Mouse (Mus musculus): ENCODE measurements around the gene Lpar1.

The Lpar1 gene

GRCm38 (mm10) chr4:58547725-58548124, 6.0 kb downstream of the Lpar1 start:
- in situ Hi-C loops (cut with MboI; ENCODE audit: unreplicated experiment in 2 of 2) = loop anchor here in 1 of 2 experiments (25.0 kb wide), 1 partner anchor 460 kb away; no protein-coding TSS in a partner anchor

GRCm38 (mm10) chr4:58547273-58547565, 6.5 kb downstream of the Lpar1 start:
- in situ Hi-C loops (cut with MboI; ENCODE audit: unreplicated experiment in 2 of 2) = loop anchor here in 1 of 2 experiments (25.0 kb wide), 1 partner anchor 460 kb away; no protein-coding TSS in a partner anchor

GRCm38 (mm10) chr4:58546441-58547272, 7.0 kb downstream of the Lpar1 start:
- in situ Hi-C loops (cut with MboI; ENCODE audit: unreplicated experiment in 2 of 2) = loop anchor here in 1 of 2 experiments (25.0 kb wide), 1 partner anchor 459 kb away; no protein-coding TSS in a partner anchor

DNA sequence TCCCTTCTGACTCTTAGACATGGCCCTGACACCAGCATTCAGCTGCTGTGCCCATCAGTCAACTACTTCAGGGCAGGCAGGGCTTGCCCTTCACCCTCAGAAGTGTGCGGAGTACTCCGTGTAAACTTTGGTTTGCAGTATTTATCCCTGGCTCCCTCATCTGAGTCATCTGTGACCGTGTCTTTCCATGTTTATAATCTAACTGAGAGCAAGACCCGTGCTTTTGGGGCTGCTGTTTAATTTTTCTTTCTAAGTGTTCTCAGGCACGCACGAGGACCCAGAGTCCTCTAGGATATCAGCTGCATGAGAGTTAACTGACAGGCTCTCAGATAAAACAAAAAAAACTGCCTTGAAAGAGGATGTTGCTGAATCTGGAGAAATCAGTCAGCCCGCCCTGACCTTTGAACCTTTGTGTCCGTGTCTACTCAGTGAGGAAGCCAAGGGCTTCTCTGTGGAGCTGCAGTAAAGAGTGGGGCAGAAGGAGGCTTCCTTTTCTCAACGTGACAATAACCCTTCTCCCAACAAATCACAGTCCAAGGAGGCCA, 7.7 kb downstream of the Lpar1 start:
- in situ Hi-C loops (cut with MboI; ENCODE audit: unreplicated experiment in 2 of 2) = loop anchor here in 1 of 2 experiments (25.0 kb wide), 1 partner anchor 459 kb away; no protein-coding TSS in a partner anchor

DNA sequence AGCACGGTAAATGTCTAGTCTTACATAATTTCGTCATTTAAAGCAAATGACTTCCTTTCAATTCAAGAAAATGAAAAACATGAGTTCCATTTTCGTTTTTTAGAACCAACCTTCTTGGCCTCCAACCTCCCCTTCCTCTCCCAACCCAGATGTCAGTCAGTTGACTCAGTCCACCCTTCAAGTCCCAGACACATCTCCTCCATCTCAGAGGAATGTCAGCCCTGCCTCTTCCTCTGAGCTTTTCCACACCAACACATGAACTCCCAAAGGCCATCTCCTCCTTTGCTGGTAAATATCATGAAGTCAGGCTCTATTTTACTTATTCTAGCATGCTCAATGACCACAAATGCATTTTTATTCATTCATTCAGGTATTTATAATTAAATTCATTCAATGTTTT, 10.5 kb downstream of the Lpar1 start:
- in situ Hi-C loops (cut with MboI; ENCODE audit: unreplicated experiment in 2 of 2) = loop anchor here in 1 of 2 experiments (25.0 kb wide), 1 partner anchor 456 kb away; no protein-coding TSS in a partner anchor

DNA sequence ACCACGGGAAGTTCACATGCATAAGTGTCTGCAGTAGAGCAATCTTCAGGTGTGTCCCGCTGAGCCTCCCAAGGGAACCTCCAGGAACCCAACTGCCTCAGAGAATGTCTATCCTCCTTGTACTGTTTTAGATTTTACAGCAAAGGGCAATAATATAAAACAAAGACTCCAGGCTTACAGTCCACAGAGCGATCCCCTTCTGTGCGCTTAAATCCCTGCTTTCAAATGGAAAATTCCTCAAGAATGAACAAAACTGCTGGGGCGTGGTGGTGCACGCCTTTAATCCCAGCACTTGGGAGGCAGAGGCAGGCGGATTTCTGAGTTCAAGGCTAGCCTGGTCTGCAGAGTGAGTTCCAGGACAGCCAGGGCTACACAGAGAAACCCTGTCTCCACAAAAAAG, 11.0 kb downstream of the Lpar1 start:
- in situ Hi-C loops (cut with MboI; ENCODE audit: unreplicated experiment in 2 of 2) = loop anchor here in 1 of 2 experiments (25.0 kb wide), 1 partner anchor 455 kb away; no protein-coding TSS in a partner anchor

DNA sequence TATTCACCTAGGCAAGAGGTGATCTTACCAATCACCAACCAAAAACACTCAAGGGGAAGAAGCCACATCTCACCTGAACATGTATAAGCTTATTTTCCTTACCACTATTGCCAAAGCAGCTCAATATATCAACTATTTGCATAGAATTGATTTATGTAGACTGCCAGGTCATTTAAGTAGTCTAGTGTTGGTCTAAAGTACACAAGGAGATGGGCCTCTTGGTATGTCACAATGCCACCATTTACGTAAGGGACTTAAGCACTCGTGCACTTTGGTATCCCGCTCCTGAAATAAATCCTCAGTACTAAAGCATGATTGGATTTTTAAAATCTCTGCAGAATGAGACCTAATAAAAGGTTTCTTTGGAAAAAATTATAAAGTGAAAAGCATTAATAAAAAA, 12.9 kb downstream of the Lpar1 start:
- in situ Hi-C loops (cut with MboI; ENCODE audit: unreplicated experiment in 2 of 2) = loop anchor here in 1 of 2 experiments (25.0 kb wide), 1 partner anchor 454 kb away; no protein-coding TSS in a partner anchor

DNA sequence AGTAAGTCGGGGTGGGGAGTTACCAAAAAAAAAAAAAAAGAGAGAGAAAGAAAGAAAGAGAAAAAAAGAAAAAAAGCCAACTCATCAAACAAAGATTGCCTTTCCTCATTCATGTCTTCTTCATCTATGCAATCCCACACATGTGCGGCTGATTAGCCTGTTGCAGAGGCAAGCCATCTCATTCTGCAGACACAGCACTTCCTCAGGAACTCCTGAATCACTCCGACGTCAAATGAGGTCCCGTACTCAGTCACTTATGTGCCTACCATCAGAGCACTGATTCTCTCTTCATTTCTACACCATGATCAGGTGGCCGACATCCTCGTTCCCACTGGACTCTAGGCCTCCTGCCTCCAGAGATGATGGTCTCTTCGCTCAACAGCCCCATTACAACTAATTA, 13.3 kb downstream of the Lpar1 start:
- in situ Hi-C loops (cut with MboI; ENCODE audit: unreplicated experiment in 2 of 2) = loop anchor here in 1 of 2 experiments (25.0 kb wide), 1 partner anchor 453 kb away; no protein-coding TSS in a partner anchor

DNA sequence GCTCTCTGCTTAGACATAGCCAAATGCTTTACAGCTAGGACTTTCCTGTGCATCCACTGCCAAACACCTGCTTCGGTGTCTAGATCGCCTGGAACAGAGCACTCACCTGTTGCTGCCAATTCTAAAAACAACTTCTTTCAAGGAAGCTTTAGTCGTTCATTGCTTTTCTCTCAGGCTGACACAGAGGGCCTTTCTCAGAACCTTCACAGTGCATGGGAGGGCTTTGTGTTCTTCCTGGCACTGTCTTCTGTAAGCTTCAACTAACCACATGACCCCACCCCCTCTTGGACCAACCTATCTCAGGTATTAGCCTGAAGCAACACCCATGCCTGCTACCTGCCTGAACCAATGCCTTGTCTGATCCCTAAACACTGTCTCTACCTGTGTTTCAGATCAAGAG, 15.0 kb downstream of the Lpar1 start:
- in situ Hi-C loops (cut with MboI; ENCODE audit: unreplicated experiment in 2 of 2) = loop anchor here (10.0 to 25.0 kb wide), 2 partner anchors 114 to 451 kb away; no protein-coding TSS in a partner anchor

DNA sequence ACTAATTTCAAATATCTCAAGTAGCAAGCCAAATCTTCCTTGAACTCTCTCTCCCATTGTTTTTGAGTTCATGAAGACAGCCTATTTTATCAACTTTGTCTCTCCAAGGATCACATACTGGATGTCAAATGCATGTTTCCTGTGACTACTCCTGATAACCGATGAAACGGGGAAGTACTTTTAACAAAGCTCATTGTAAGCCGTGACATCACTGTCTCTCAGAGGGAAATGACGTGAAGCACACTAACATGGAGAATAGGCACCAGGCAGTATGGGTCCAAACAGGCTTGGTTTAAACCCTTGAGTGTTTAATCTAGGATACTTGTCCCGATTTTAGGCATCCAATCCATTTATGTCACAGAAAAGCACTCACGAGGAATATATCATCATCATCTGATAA, 17.9 kb downstream of the Lpar1 start:
- in situ Hi-C loops (cut with MboI; ENCODE audit: unreplicated experiment in 2 of 2) = loop anchor here (10.0 to 25.0 kb wide), 2 partner anchors 111 to 448 kb away; no protein-coding TSS in a partner anchor

GRCm38 (mm10) chr4:58534726-58535350, 18.9 kb downstream of the Lpar1 start:
- in situ Hi-C loops (cut with MboI; ENCODE audit: unreplicated experiment in 2 of 2) = loop anchor here (10.0 to 25.0 kb wide), 2 partner anchors 110 to 448 kb away; no protein-coding TSS in a partner anchor

- in situ Hi-C loops (cut with MboI; ENCODE audit: unreplicated experiment in 2 of 2) = loop anchor here (10.0 to 25.0 kb wide), 2 partner anchors 109 to 447 kb away; no protein-coding TSS in a partner anchor
Measured at GRCm38 (mm10) chr4:58534141-58534571, 19.5 kb downstream of the Lpar1 start.

- in situ Hi-C loops (cut with MboI; ENCODE audit: unreplicated experiment in 2 of 2) = loop anchor here (10.0 to 25.0 kb wide), 2 partner anchors 109 to 446 kb away; no protein-coding TSS in a partner anchor
Measured at GRCm38 (mm10) chr4:58533519-58533918, 20.2 kb downstream of the Lpar1 start.

DNA sequence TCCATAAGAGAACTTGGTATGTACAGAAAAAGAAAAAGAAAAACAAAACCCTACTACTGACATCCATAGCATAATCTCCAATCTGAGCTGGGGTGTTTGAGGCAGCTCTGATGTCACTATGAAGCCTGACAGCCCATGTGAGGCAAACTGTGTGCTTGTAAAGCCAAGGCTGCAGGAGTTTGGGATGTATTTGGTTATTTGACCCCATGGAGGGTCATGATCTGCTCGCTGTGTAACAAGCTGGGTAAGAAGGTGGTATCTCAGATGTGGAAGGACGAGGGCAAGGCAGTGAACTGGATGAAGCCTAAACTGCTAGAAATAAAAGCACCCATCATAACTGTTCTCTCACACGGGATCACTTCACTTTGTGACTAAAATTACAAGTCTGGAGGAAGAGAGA, 21.4 kb downstream of the Lpar1 start:
- in situ Hi-C loops (cut with MboI; ENCODE audit: unreplicated experiment in 2 of 2) = loop anchor here (10.0 to 25.0 kb wide), 2 partner anchors 108 to 445 kb away; no protein-coding TSS in a partner anchor

- in situ Hi-C loops (cut with MboI; ENCODE audit: unreplicated experiment in 2 of 2) = loop anchor here (10.0 to 25.0 kb wide), 2 partner anchors 106 to 443 kb away; no protein-coding TSS in a partner anchor
Measured at GRCm38 (mm10) chr4:58530706-58531105, 23.0 kb downstream of the Lpar1 start.

DNA sequence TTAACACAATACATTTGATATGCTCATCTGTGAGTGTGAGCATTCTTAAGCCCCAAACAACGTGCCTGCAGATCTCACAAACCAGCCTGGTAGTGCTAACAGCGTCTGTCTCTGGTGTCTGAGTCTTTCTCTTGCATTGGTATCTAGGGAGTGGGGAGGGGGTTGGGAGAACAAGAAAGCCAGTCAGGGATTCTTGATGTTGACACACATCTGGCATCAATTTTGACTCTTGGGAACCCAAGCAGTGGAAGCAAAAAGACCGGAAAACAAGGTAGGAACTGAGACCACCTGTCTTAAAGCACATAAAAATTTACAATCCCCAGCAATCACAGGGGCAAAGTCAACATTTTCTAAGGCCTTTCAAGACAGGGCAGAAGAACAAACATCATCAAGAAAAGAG, 23.4 kb downstream of the Lpar1 start:
- in situ Hi-C loops (cut with MboI; ENCODE audit: unreplicated experiment in 2 of 2) = loop anchor here (10.0 to 25.0 kb wide), 2 partner anchors 105 to 443 kb away; no protein-coding TSS in a partner anchor

GRCm38 (mm10) chr4:58527852-58528251, 25.8 kb downstream of the Lpar1 start:
- in situ Hi-C loops (cut with MboI; ENCODE audit: unreplicated experiment in 2 of 2) = loop anchor here in 1 of 2 experiments (10.0 to 25.0 kb wide), 2 partner anchors 253 to 441 kb away; no protein-coding TSS in a partner anchor

DNA sequence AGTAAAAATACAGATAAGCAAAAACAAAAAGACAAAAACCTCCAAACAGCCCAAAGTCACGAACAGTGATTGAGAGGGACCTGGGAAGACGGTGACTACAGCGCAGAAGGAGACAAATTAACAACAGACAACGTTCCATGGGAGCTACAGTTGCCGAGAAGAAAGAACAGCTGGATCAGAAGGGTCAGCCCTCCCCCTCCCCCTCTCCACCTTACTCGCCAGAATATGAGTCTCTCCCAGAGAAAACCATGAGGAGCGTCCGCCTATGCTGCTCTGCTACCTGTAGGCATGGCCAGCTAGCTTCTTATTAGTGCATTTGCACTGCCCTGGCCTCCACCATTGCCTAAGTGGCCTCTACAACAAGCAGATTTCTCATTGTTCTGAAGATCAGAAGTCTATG, 32.6 kb downstream of the Lpar1 start:
- in situ Hi-C loops (cut with MboI; ENCODE audit: unreplicated experiment in 2 of 2) = loop anchor here in 1 of 2 experiments (10.0 to 25.0 kb wide), 2 partner anchors 246 to 884 kb away; no protein-coding TSS in a partner anchor

DNA sequence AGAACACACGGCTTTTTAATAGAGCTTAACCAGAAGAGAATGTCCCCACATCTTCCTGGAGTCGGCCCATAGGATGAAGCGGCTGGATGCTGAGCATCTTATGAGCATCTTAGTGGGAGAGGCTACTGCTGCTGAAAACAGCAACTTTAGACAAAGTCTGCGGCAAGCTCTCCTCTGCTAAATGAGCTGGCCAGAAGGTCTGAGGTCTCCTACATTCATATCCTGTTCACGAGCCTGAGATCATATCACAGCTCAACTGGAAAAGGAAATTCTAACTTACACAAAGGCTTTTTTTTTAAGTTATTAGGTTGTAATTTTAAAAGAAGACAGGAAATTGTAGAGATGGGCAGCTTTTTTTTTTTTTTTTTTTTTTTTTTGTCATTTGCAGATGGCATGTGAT, 33.2 kb downstream of the Lpar1 start:
- in situ Hi-C loops (cut with MboI; ENCODE audit: unreplicated experiment in 2 of 2) = loop anchor here in 1 of 2 experiments (10.0 to 25.0 kb wide), 2 partner anchors 246 to 883 kb away; no protein-coding TSS in a partner anchor

DNA sequence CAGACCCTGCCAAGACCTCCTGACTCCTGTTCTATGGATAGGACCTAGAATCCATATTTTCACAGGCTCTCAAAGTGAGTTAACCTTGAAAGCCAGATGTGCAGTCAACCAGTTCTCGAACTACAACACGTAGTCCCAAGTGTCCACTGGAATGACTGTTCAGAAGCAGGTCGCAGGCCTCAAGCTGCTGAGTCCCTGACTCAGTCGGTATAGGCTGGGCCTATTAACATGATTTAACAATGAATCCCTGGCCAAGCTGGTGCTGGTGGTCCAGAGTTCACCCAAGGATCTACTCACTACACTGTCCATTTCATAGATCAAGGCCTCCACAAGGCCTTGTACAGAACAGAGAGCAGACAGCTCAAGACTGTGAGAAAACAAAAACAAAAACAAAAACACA, 33.8 kb downstream of the Lpar1 start:
- in situ Hi-C loops (cut with MboI; ENCODE audit: unreplicated experiment in 2 of 2) = loop anchor here in 1 of 2 experiments (10.0 to 25.0 kb wide), 2 partner anchors 245 to 883 kb away; no protein-coding TSS in a partner anchor
